Mouse (Mus musculus) intestine, embryonic 14.5 days (tissue): ENCODE data around the gene Aff4. TPM values are rescaled to one million over a fixed set of nuclear protein-coding genes. Genes with fewer than 3 reads are reported as not detected.
A peak's percentile ranks its signal among the peaks of the same experiment; 100 is the strongest.

Source experiments
- ATAC-seq: fragments of 200-750 bp; cut with Nextera tagmentation; replicated peaks from 2 replicates; pipeline ENCODE4 v1.8.0; 2017; ENCODE audit warnings: low read depth, moderate number of reproducible peaks, moderate TSS enrichment, moderate library complexity; ENCODE audit not compliant: low FRiP score, low TSS enrichment
- DNase-seq: peaks from one replicate; pipeline ENCODE4 v3.0.0-alpha.2; 2018; ENCODE audit warnings: low spot score
- H3K27ac ChIP-seq: fragments of 300-500 bp; sonication (generic); 2 replicates; pipeline ENCODE4 v1.5.1; 2014; ENCODE audit warnings: low read depth, mild to moderate bottlenecking, control low read depth
- H3K27me3 ChIP-seq: fragments of 300-500 bp; sonication (generic); replicated peaks from 2 replicates; pipeline ENCODE4 v1.6.1; 2014; ENCODE audit warnings: low read length, control low read depth; ENCODE audit not compliant: control insufficient read depth, insufficient read depth
- H3K36me3 ChIP-seq: fragments of 300-500 bp; sonication (generic); 2 replicates; pipeline ENCODE4 v1.6.1; 2014; ENCODE audit warnings: low read length, control low read depth; ENCODE audit not compliant: control insufficient read depth, insufficient read depth
- H3K4me1 ChIP-seq: fragments of 300-500 bp; sonication (generic); replicated peaks from 2 replicates; pipeline ENCODE4 v1.6.1; 2014; ENCODE audit warnings: low read length, control low read depth, mixed read lengths; ENCODE audit not compliant: control insufficient read depth, insufficient read depth
- H3K4me2 ChIP-seq: fragments of 300-500 bp; sonication (generic); 2 replicates; pipeline ENCODE4 v1.6.1; 2014; ENCODE audit warnings: low read length
- H3K4me3 ChIP-seq: fragments of 300-500 bp; sonication (generic); 2 replicates; pipeline ENCODE4 v1.5.1; 2014; ENCODE audit warnings: low read depth, low read length, control low read depth, mixed read lengths
- H3K9ac ChIP-seq: fragments of 300-500 bp; sonication (generic); 2 replicates; pipeline ENCODE4 v1.6.1; 2014; ENCODE audit warnings: mild to moderate bottlenecking, low read length
- H3K9me3 ChIP-seq: fragments of 300-500 bp; sonication (generic); 2 replicates; pipeline ENCODE4 v1.6.1; 2016; ENCODE audit warnings: low read length, control low read depth; ENCODE audit not compliant: control insufficient read depth
- WGBS: fragments of 180-500 bp; shearing (Covaris S2); extraction: QIAGEN DNeasy Blood & Tissue Kit; methylation state at CpG from one replicate; pipeline ENCODE4 v1.1.7; 2014; 5-methylcytosine and 5-hydroxymethylcytosine counted together
- polyA plus RNA-seq: library from polyadenylated mRNA; unstranded; fragments of >200 nt; fragmentation: Nextera tagmentation; extraction: Ambion mirVana; gene quantifications from 2 replicates; pipeline ENCODE4 v1.2.1, GENCODE M21; 2014

Gene Aff4
- polyA plus RNA-seq, 1 experiment from 2014 or later: 56.6 TPM

- ATAC-seq (no peak), DNase-seq (peak; percentile 90)
- Histone ChIP-seq H3K27ac (peak overlapping the region; percentile 96), H3K4me3 (peak overlapping the region; percentile 67), H3K4me2 (peak overlapping the region; percentile 71), H3K4me1 (peaks cover 4% of the 10 kb centered on the region; the same call in 1 of the 2 replicates), H3K36me3 (peaks cover 5% of the 10 kb centered on the region; the same call in 1 of the 2 replicates), H3K9ac (peak overlapping the region; percentile 98), H3K9me3 (no peaks in the 10 kb centered on the region), H3K27me3 (no peaks in the 10 kb centered on the region)
- WGBS: under 1% methylated on average over 35 of the region's 35 CpGs
Measured at GRCm38 (mm10) chr11:53351224-53351942, 750 bp downstream of the Aff4 start.

GRCm38 (mm10) chr11:53351943-53352590 lies 1.4 kb downstream of the Aff4 start:
- no peaks in the 10 kb centered on the region for H3K27me3 ChIP-seq
- peak overlapping the region; percentile 67 for H3K4me3 ChIP-seq
- H3K9ac ChIP-seq: peak overlapping the region; percentile 98
- 6% methylated on average over 14 of the region's 14 CpGs for WGBS
- no peak for DNase-seq
- no peaks in the 10 kb centered on the region for H3K9me3 ChIP-seq
- peak overlapping the region; percentile 96 for H3K27ac ChIP-seq
- H3K4me1 ChIP-seq: peaks cover 4% of the 10 kb centered on the region; the same call in 1 of the 2 replicates
- no peak for ATAC-seq
- peak overlapping the region; percentile 71 for H3K4me2 ChIP-seq
- H3K36me3 ChIP-seq: peaks cover 5% of the 10 kb centered on the region; the same call in 1 of the 2 replicates

DNA sequence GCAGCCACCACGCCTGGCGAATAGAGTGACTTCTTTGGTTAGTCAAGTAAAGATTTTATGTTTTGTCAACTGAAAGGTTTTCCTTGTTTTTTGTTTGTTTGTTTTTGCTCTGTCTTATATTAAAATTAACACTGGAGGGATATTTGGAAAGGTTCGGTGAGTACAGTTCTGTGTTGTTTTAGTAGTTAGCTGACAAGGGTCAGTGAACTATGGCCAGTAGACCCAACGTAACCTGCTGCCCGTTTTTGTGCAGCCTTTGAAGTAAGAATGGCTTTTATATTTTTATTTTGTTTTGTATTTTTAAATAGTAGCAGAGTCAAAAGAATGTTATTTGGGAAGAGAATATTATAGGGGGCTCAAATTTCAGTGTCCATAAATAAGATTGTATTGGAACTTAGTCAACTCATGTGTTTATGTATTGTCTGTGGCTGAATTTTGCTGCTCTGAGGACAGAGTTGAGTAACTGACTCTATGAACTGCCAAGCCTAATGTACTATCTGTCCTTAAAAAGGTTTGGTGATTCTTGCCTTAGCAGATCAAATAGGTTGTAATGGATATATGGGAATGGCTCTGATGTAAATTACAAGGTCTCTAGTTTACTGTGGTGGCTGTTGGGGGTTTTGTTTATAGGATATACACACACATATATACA lies 8.0 kb downstream of the Aff4 start:
- Histone ChIP-seq H3K9ac (no peak overlapping the region), H3K4me3 (no peak overlapping the region), H3K27me3 (no peaks in the 10 kb centered on the region), H3K27ac (no peak overlapping the region), H3K36me3 (peaks cover 5% of the 10 kb centered on the region; the same call in 1 of the 2 replicates), H3K4me2 (no peak overlapping the region), H3K4me1 (no peaks in the 10 kb centered on the region), H3K9me3 (no peaks in the 10 kb centered on the region)
- WGBS: 91% methylated on average over 5 of the region's 5 CpGs
- no peak for DNase-seq
- no peak for ATAC-seq

- ATAC-seq (no peak), DNase-seq (no peak)
- Histone ChIP-seq H3K4me2 (no peak overlapping the region), H3K9me3 (no peaks in the 10 kb centered on the region), H3K36me3 (peaks cover 23% of the 10 kb centered on the region), H3K4me1 (no peaks in the 10 kb centered on the region), H3K9ac (no peak overlapping the region), H3K4me3 (no peak overlapping the region), H3K27me3 (no peaks in the 10 kb centered on the region), H3K27ac (no peak overlapping the region)
- WGBS: 90% methylated on average over 2 of the region's 2 CpGs
Measured at GRCm38 (mm10) chr11:53367032-53367431, 16.4 kb downstream of the Aff4 start.

GRCm38 (mm10) chr11:53378918-53379317 lies 28.3 kb downstream of the Aff4 start:
- DNase-seq: no peak
- Histone ChIP-seq H3K9ac (no peak overlapping the region), H3K4me3 (no peak overlapping the region), H3K4me1 (no peaks in the 10 kb centered on the region), H3K27me3 (no peaks in the 10 kb centered on the region), H3K4me2 (no peak overlapping the region), H3K9me3 (no peaks in the 10 kb centered on the region), H3K36me3 (peaks cover 50% of the 10 kb centered on the region), H3K27ac (no peak overlapping the region)
- no peak for ATAC-seq
- WGBS: 73% methylated on average over 1 of the region's 1 CpGs

GRCm38 (mm10) chr11:53383758-53384428 lies 33.3 kb downstream of the Aff4 start:
- H3K27ac ChIP-seq: no peak overlapping the region
- H3K4me1 ChIP-seq: no peaks in the 10 kb centered on the region
- DNase-seq (no peak), ATAC-seq (no peak)
- H3K4me2 ChIP-seq: no peak overlapping the region
- no peaks in the 10 kb centered on the region for H3K9me3 ChIP-seq
- H3K36me3 ChIP-seq: peaks cover 38% of the 10 kb centered on the region
- H3K9ac ChIP-seq: no peak overlapping the region
- H3K4me3 ChIP-seq: no peak overlapping the region
- WGBS: 91% methylated on average over 2 of the region's 2 CpGs
- H3K27me3 ChIP-seq: no peaks in the 10 kb centered on the region

GRCm38 (mm10) chr11:53393856-53394255 lies 43.2 kb downstream of the Aff4 start:
- Histone ChIP-seq H3K4me3 (no peak overlapping the region), H3K9me3 (no peaks in the 10 kb centered on the region), H3K9ac (no peak overlapping the region), H3K27ac (no peak overlapping the region), H3K4me1 (no peaks in the 10 kb centered on the region), H3K27me3 (no peaks in the 10 kb centered on the region), H3K4me2 (no peak overlapping the region), H3K36me3 (peaks cover 67% of the 10 kb centered on the region)
- no peak for DNase-seq
- WGBS: 83% methylated on average over 1 of the region's 1 CpGs
- no peak for ATAC-seq

DNA sequence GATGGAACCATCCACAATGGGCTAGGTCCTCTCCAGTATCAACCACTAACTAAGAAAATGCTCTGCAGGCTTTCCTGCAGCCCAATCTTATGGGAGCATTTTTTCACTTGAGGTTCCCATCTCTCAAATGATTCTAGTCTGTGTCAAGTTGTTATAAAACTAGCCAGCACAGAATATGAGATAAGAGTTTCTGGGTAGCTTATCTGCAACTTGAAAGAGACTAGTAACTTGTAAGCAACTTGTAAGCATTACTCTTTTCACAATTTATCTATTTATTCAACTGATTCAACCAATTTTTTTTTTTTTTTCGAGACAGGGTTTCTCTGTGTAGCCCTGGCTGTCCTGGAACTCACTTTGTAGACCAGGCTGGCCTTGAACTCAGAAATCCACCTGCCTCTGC lies 53.0 kb downstream of the Aff4 start:
- ATAC-seq (no peak), DNase-seq (no peak)
- H3K9me3 ChIP-seq: no peaks in the 10 kb centered on the region
- 82% methylated on average over 1 of the region's 1 CpGs for WGBS
- H3K27me3 ChIP-seq: no peaks in the 10 kb centered on the region
- H3K4me3 ChIP-seq: no peak overlapping the region
- H3K4me2 ChIP-seq: no peak overlapping the region
- H3K9ac ChIP-seq: no peak overlapping the region
- no peaks in the 10 kb centered on the region for H3K4me1 ChIP-seq
- no peak overlapping the region for H3K27ac ChIP-seq
- peaks cover 93% of the 10 kb centered on the region for H3K36me3 ChIP-seq
